Mouse (Mus musculus) bone marrow macrophage, adult 2 months (primary cell): ENCODE data around the gene Pik3r5. TPM values are rescaled to one million over a fixed set of nuclear protein-coding genes. Genes with fewer than 3 reads are reported as not detected.
A peak's percentile ranks its signal among the peaks of the same experiment; 100 is the strongest.

Experiments
- H3K27ac ChIP-seq: 2 replicates; pipeline ENCODE4 v1.5.1; 2012; ENCODE audit warnings: low read depth, low read length; ENCODE audit not compliant: insufficient read depth
- H3K4me1 ChIP-seq: 2 replicates; pipeline ENCODE4 v1.6.1; 2012; ENCODE audit warnings: low read length; ENCODE audit not compliant: control insufficient read depth, insufficient read depth
- H3K4me3 ChIP-seq: 2 replicates; pipeline ENCODE4 v1.5.1; 2012; ENCODE audit warnings: mild to moderate bottlenecking, low read length, moderate library complexity; ENCODE audit not compliant: insufficient read depth
- CTCF ChIP-seq: IDR thresholded peaks from 2 replicates; pipeline ENCODE4 v1.5.1; 2012; ENCODE audit warnings: low read depth, mild to moderate bottlenecking, low read length, moderate library complexity
- POLR2A ChIP-seq: IDR thresholded peaks from 2 replicates; pipeline ENCODE4 v1.6.1; 2012; ENCODE audit warnings: mild to moderate bottlenecking, low read depth, low read length, borderline replicate concordance
- polyA plus RNA-seq: library from polyadenylated mRNA; stranded (reverse); fragments of >200 nt; gene quantifications from 2 replicates; pipeline ENCODE4 v1.2.4, GENCODE M21; 2012; ENCODE audit not compliant: missing spikeins, insufficient read depth, insufficient read length

Gene Pik3r5
- polyA plus RNA-seq, 1 experiment, result 122 TPM

- Histone ChIP-seq H3K4me3 (no peak overlapping the region), H3K4me1 (peaks cover 17% of the 10 kb centered on the region), H3K27ac (no peak overlapping the region)
- TF ChIP-seq CTCF (no peak), POLR2A (no peak)
Measured at GRCm38 (mm10) chr11:68492592-68492991, 60.7 kb downstream of the Pik3r5 start.

DNA sequence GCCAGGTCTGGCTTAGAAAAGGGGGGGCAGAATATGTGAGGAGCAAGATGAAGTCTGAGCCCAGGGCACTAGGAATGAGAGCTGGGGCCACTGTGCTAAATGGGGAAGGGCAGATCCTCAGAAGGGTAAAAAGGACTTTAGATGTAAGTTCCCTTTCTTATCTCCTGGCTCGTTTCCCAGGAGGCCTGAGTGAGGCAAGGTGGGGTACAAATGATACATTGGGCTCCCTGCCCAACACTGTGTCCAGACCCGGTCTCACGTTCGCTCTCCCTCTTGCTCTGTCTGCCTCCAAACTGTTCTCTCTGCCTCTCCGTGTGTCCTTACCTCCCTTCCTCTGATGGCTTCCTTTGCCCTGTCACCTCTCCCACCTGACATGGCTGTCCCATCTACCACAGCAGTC, 61.8 kb downstream of the Pik3r5 start:
- TF ChIP-seq POLR2A (no peak), CTCF (no peak)
- Histone ChIP-seq H3K27ac (no peak overlapping the region), H3K4me3 (no peak overlapping the region), H3K4me1 (peaks cover 17% of the 10 kb centered on the region)

- peaks cover 27% of the 10 kb centered on the region for H3K4me1 ChIP-seq
- H3K27ac ChIP-seq, result peak overlapping the region; percentile 21
- no peak overlapping the region for H3K4me3 ChIP-seq
- TF ChIP-seq POLR2A (no peak), CTCF (no peak)
Measured at GRCm38 (mm10) chr11:68497081-68497480, 65.2 kb downstream of the Pik3r5 start.

DNA sequence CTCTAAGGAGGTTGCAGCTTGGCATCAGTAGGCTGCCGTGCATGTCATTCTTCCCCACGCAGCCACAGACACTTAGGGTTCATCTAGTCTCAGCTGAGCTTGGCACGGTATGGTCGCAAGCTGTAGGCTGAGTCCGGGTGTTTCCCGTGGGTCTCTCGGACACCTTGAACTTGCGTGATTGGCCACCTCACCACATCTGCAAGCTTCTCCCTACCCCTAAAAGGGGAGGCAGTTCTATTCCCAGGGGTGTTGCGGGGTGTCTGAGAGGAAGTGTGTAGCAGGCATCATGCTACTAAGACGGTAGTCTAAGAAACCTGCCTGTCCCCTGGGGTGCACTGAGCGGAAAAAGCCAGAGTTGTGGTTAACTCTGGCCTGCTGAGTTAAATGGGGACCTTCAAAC, 66.6 kb downstream of the Pik3r5 start:
- Histone ChIP-seq H3K4me1 (peaks cover 31% of the 10 kb centered on the region), H3K4me3 (no peak overlapping the region), H3K27ac (no peak overlapping the region)
- TF ChIP-seq CTCF (no peak), POLR2A (no peak)

GRCm38 (mm10) chr11:68498999-68499699, 67.2 kb downstream of the Pik3r5 start:
- TF ChIP-seq POLR2A (no peak), CTCF (no peak)
- H3K4me1 ChIP-seq, result peaks cover 38% of the 10 kb centered on the region
- H3K4me3 ChIP-seq, result no peak overlapping the region
- H3K27ac ChIP-seq, result no peak overlapping the region

- TF ChIP-seq CTCF, result no peak
- TF ChIP-seq POLR2A, result no peak
- peaks cover 42% of the 10 kb centered on the region for H3K4me1 ChIP-seq
- no peak overlapping the region for H3K27ac ChIP-seq
- H3K4me3 ChIP-seq, result no peak overlapping the region
Measured at GRCm38 (mm10) chr11:68500949-68501350, 69.0 kb downstream of the Pik3r5 start.

DNA sequence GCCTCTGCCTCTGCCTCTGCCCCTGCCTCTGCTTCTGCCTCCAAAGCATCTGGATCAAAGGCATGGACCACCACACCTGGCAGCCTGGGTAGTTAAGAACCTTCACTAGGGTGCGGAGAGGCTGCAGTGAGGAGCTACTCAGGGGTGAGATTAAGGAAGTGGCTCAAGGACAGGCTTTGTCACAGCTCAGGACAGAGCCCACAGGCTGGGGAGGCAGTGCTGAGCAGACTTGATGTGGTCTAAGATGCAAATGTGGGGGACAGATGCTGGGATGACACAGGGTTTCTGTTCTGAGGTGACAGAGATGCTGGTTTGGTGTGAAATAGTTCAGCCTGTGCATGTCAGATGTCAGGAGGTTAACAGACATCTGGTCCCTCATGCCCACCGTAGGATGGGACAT, 70.5 kb downstream of the Pik3r5 start:
- no peak for TF ChIP-seq POLR2A
- no peak for TF ChIP-seq CTCF
- Histone ChIP-seq H3K27ac (peak overlapping the region; percentile 34), H3K4me1 (peaks cover 29% of the 10 kb centered on the region), H3K4me3 (no peak overlapping the region)

- Histone ChIP-seq H3K27ac (peak within 1 kb of the TSS; percentile 76), H3K4me3 (peak within 1 kb of the TSS; percentile 72), H3K4me1 (peaks cover 29% of the 10 kb centered on the region)
- TF ChIP-seq CTCF (no peak), POLR2A (peak; percentile 79; the same call in 1 of the 2 replicates)
Measured at GRCm38 (mm10) chr11:68502902-68503629, 71.1 kb downstream of the Pik3r5 start, which contains the start of gene Pik3r6. Gene Pik3r6, plus strand, starts transcription at chr11:68503019.

DNA sequence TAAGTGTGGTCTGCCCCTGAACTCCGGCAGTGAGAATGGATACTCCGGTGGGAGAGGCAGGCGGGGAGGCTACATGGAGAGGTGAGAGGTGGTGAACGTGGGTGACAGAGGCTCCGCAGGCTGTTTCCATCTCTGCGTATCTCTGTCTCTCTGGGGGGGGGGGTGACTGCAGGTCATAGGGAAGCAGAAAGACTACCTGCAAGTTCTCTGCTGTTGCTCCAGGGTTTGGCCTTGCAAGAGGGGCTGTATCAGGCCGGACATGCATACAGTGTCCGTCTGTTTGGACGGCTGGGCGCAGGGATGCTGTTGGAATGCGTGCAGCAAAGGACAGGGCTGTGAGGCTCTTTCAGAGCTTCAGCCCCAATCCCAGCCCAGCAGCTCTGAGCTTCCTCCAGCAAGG, 73.0 kb downstream of the Pik3r5 start:
- H3K4me3 ChIP-seq, result no peak overlapping the region

GRCm38 (mm10) chr11:68507246-68507645, 75.3 kb downstream of the Pik3r5 start:
- Histone ChIP-seq H3K27ac (no peak overlapping the region), H3K4me1 (peaks cover 26% of the 10 kb centered on the region), H3K4me3 (no peak overlapping the region)
- TF ChIP-seq POLR2A (no peak), CTCF (no peak)

More for the DNA sequence above, 73.0 kb downstream of the Pik3r5 start:
- H3K27ac ChIP-seq, result no peak overlapping the region
- TF ChIP-seq POLR2A (no peak), CTCF (no peak)
- peaks cover 37% of the 10 kb centered on the region for H3K4me1 ChIP-seq
